Mouse (Mus musculus) intestine, postnatal 0 days (tissue): ENCODE results near the gene Baiap2l1. TPM values are rescaled to one million over a fixed set of nuclear protein-coding genes. Genes with fewer than 3 reads are reported as not detected.
A peak's percentile ranks its signal among the peaks of the same experiment; 100 is the strongest.
"Not testable (repeated sequence)": the region's sequence is repeated elsewhere in the genome, so short reads cannot be mapped to it uniquely, and the experiment has no call there.

Experiments
- ATAC-seq: fragments of 200-750 bp; cut with Nextera tagmentation; 2 replicates; pipeline ENCODE4 v1.8.0; 2017; ENCODE audit warnings: mild to moderate bottlenecking, moderate TSS enrichment, moderate library complexity
- H3K27ac ChIP-seq: fragments of 300-500 bp; sonication (generic); 2 replicates; pipeline ENCODE4 v1.5.1; 2014; ENCODE audit warnings: mild to moderate bottlenecking, low read depth, low read length, moderate library complexity
- H3K27me3 ChIP-seq: fragments of 300-500 bp; sonication (generic); replicated peaks from 2 replicates; pipeline ENCODE4 v1.6.1; 2014; ENCODE audit warnings: low read length, mixed read lengths; ENCODE audit not compliant: control insufficient read depth, insufficient read depth
- H3K36me3 ChIP-seq: fragments of 300-500 bp; sonication (generic); 2 replicates; pipeline ENCODE4 v1.6.1; 2014; ENCODE audit warnings: mild to moderate bottlenecking, moderate library complexity; ENCODE audit not compliant: control insufficient read depth, insufficient read depth
- H3K4me1 ChIP-seq: fragments of 300-500 bp; sonication (generic); replicated peaks from 2 replicates; pipeline ENCODE4 v1.6.1; 2014; ENCODE audit warnings: antibody characterized with exemption, low read length, mixed read lengths; ENCODE audit not compliant: control insufficient read depth, insufficient read depth
- H3K4me2 ChIP-seq: fragments of 300-500 bp; sonication (generic); replicated peaks from 2 replicates; pipeline ENCODE4 v1.6.1; 2014; ENCODE audit warnings: low read depth, mild to moderate bottlenecking, moderate library complexity
- H3K4me3 ChIP-seq: fragments of 300-500 bp; sonication (generic); 2 replicates; pipeline ENCODE4 v1.5.1; 2014; ENCODE audit warnings: low read depth, low read length
- H3K9ac ChIP-seq: fragments of 300-500 bp; sonication (generic); 2 replicates; pipeline ENCODE4 v1.6.1; 2014; ENCODE audit warnings: mild to moderate bottlenecking, low read depth, low read length
- H3K9me3 ChIP-seq: fragments of 300-500 bp; sonication (generic); 2 replicates; pipeline ENCODE4 v1.6.1; 2016; ENCODE audit warnings: mixed run types; ENCODE audit not compliant: control insufficient read depth
- CTCF ChIP-seq: sonication (generic); IDR thresholded peaks from 2 replicates; pipeline ENCODE4 v1.5.1; 2016; ENCODE audit warnings: low read depth, mild to moderate bottlenecking, control low read depth, antibody characterized with exemption, moderate library complexity
- WGBS: fragments of 180-500 bp; shearing (Covaris S2); extraction: QIAGEN DNeasy Blood & Tissue Kit; methylation state at CpG from one replicate; pipeline ENCODE4 v1.1.7; 2014; 5-methylcytosine and 5-hydroxymethylcytosine counted together
- polyA plus RNA-seq: library from polyadenylated mRNA; unstranded; fragments of >200 nt; fragmentation: Nextera tagmentation; extraction: Ambion mirVana; gene quantifications from 2 replicates; pipeline ENCODE4 v1.2.1, GENCODE M21; 2015

Baiap2l1 gene
- polyA plus RNA-seq, 1 experiment from 2014 or later: 38.8 TPM

DNA sequence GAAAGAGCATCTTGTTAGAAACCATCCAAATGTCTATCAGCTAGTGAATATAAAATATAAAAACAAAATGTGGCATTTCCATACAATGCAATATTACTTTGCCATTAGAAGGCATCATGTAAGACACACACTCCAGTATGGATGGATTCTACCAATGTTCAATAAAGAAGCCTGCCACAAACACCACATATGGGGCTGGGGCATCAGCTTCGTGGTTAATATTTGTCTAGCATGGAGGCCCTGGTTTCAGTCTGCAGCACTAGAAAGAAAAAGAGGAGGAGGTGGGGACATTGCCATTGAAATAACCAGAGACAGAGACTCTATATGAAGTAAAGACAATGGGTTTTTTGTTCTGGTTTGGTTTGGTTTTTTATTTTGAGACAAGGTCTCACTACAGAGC is 19.1 kb downstream of the Baiap2l1 start:
- Histone ChIP-seq H3K4me3 (no peak overlapping the region), H3K27me3 (no peaks in the 10 kb centered on the region), H3K4me1 (no peaks in the 10 kb centered on the region), H3K27ac (0 out of 2 replicates have a peak overlapping the region, but pooled peaks have one; percentile 11), H3K4me2 (no peak overlapping the region; the same call in 1 of the 2 replicates), H3K36me3 (no peaks in the 10 kb centered on the region), H3K9ac (no peak overlapping the region), H3K9me3 (no peaks in the 10 kb centered on the region)
- ATAC-seq: no peak
- TF ChIP-seq CTCF: no peak
- WGBS: 18% methylated on average over 1 of the region's 1 CpGs

DNA sequence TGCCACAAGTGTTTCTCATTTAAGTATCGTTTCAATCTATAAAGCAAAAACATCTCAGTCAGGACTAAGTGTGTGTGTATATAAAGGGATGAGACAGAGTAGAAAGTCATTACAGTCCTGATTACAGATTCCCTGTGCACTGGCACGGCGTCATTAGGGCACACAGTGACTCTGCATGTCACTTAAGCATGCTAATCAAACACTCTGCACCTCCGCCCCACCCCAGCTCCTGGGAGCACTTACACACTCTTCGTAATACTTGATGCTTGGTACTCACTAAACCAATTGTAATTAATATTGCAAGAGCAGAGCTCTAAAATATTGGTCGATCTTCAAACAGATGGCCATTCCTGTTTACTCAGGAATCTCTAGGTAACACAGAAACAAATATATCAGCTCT is 22.6 kb downstream of the Baiap2l1 start:
- H3K4me3 ChIP-seq, H3K9ac ChIP-seq, H3K4me2 ChIP-seq, H3K27ac ChIP-seq, H3K36me3 ChIP-seq, H3K9me3 ChIP-seq, H3K27me3 ChIP-seq, ATAC-seq, H3K4me1 ChIP-seq: not testable (repeated sequence)
- WGBS: 38% methylated on average over 6 of the region's 6 CpGs

DNA sequence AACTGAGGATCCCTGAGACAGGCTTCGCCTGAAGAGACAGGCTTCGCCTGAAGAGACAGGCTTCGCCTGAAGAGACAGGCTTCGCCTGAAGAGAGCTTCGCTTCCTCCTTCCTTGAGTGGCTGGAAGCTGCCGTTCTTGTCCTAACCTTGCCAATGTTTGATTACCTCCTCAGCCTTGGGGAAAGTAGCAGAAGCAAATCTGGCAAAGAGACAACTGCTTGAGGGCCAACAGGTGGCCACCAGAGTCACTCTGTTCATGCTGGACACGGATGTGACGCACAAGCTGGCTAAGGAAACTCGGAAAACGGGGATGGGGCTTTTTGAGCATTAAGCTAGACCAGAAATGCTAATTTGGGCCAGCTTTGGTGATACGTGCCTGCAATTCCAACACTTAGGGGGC is 23.9 kb downstream of the Baiap2l1 start:
- H3K27me3 ChIP-seq: no peaks in the 10 kb centered on the region
- 81% methylated on average over 11 of the region's 11 CpGs for WGBS
- no peaks in the 10 kb centered on the region for H3K4me1 ChIP-seq
- no peak for TF ChIP-seq CTCF
- H3K27ac ChIP-seq: no peak overlapping the region
- no peaks in the 10 kb centered on the region for H3K9me3 ChIP-seq
- H3K36me3 ChIP-seq: no peaks in the 10 kb centered on the region
- H3K4me3 ChIP-seq: no peak overlapping the region
- no peak for ATAC-seq
- H3K9ac ChIP-seq: no peak overlapping the region
- no peak overlapping the region for H3K4me2 ChIP-seq

DNA sequence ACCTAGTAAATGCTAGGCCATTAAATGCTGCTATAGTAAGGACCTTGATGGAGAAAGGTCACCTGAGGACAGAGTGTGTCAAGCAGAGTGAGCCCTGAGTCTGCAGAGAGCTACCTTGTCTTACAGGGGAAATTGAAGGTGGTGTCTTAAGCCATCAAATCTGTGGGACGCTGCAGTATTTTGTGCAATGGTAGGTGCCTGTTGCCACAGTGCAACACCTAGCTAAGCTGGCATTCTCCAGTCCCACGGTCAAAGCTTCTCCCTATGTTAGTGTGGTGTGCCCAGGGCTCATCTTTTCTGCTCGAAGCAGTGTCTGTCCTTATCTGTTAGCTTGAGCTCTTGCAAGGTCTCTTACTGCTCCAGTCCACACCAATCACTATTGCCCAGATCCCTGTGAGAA is 35.2 kb downstream of the Baiap2l1 start:
- Histone ChIP-seq H3K9me3 (no peaks in the 10 kb centered on the region), H3K4me2 (no peak overlapping the region), H3K27ac (peak overlapping the region; percentile 11; the same call in 1 of the 2 replicates), H3K9ac (no peak overlapping the region), H3K27me3 (no peaks in the 10 kb centered on the region), H3K36me3 (peaks cover 5% of the 10 kb centered on the region; the same call in 1 of the 2 replicates), H3K4me1 (peaks cover 6% of the 10 kb centered on the region; the same call in 1 of the 2 replicates), H3K4me3 (no peak overlapping the region)
- no peak for ATAC-seq
- WGBS: 74% methylated on average over 3 of the region's 3 CpGs
- no peak for TF ChIP-seq CTCF

DNA sequence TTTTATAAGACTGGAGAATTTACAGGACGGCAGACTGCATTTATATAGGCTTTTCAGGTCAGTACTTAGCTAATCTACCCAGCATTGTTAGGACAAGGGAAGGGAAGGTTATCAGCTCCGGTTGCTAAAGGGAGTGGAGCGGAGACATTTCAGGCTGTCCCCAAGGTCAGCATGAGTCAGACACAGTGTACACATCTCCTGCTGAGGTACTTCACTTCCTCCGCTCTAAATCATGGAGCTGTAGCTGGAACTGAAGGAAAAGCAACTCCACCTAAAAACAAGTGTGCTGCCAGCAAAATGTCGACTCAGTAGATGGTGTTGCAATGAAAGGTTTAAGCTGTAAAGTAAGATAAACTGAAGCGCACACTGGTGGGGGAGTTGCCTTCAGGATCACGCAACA is 36.2 kb downstream of the Baiap2l1 start:
- peak; percentile 72 for ATAC-seq
- Histone ChIP-seq H3K27ac (no peak overlapping the region; the same call in 1 of the 2 replicates), H3K4me3 (no peak overlapping the region)

DNA sequence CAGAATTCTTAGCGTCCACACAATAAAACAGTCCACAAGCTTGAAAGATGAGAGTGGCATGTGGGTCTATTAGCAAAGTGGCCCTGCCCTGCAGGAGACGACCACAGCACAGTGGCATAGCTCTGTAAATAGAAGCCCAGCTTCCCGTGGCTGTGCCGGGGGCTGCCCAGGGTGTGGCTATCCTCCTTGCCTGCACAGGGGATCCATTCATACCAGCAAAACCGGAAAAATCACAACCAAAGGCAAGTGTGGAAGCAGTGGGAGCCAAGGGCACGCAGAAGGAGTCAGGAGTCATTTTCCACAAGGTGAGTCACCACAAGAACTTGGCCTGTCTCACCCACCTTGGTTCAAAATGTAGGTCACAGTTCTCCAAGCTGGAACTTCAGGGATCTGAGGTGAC is 39.6 kb downstream of the Baiap2l1 start:
- H3K4me3 ChIP-seq: no peak overlapping the region
- H3K4me1 ChIP-seq: peaks cover 23% of the 10 kb centered on the region; the same call in 1 of the 2 replicates
- H3K9ac ChIP-seq: peak overlapping the region; percentile 11; the same call in 1 of the 2 replicates
- ATAC-seq: peak; percentile 4; the same call in 1 of the 2 replicates
- peaks cover 12% of the 10 kb centered on the region for H3K36me3 ChIP-seq
- no peaks in the 10 kb centered on the region for H3K9me3 ChIP-seq
- H3K27ac ChIP-seq: peak overlapping the region; percentile 75
- no peak for TF ChIP-seq CTCF
- H3K4me2 ChIP-seq: no peak overlapping the region
- 25% methylated on average over 6 of the region's 6 CpGs for WGBS
- H3K27me3 ChIP-seq: no peaks in the 10 kb centered on the region

More for the DNA sequence above, 36.2 kb downstream of the Baiap2l1 start:
- Histone ChIP-seq H3K9ac (no peak overlapping the region), H3K9me3 (no peaks in the 10 kb centered on the region), H3K36me3 (peaks cover 5% of the 10 kb centered on the region; the same call in 1 of the 2 replicates), H3K27me3 (no peaks in the 10 kb centered on the region), H3K4me2 (no peak overlapping the region), H3K4me1 (peaks cover 10% of the 10 kb centered on the region; the same call in 1 of the 2 replicates)
- no peak for TF ChIP-seq CTCF
- WGBS: 18% methylated on average over 7 of the region's 7 CpGs
